Mouse (Mus musculus): ENCODE results near the gene Hmga1. TPM values are rescaled to one million over a fixed set of nuclear protein-coding genes. Genes with fewer than 3 reads are reported as not detected.
A peak's percentile ranks its signal among the peaks of the same experiment; 100 is the strongest.

Hmga1 gene
- polyA plus RNA-seq, 1 experiment from 2014 or later = 153 TPM

DNA sequence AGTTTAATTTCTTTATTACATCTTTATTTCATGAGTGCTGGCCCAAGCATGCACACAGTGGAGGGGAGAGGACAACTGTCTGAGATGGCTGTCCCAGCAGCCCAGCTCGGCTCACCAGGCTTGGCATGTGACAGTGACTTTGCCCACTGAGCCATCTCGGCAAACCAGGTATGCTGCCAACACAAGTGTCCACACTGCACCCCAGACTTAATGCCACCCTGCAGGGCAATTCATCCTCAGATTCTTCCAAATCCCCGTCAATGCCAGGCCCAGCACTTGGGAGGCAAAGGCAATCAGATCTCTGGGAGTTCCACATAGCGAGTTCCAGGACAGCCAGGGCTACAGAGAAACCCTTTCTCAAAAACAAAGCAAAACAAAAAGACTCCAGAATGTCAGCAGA lies 56.7 kb downstream of the Hmga1 start:
- Histone ChIP-seq H3K9ac (peak overlapping the region; percentile 33; the same call in 1 of the 2 replicates), H3K27ac (replicated peaks) (no peak overlapping the region), H3K9me3 (no peaks in the 10 kb centered on the region), H3K4me1 (peaks cover 65% of the 10 kb centered on the region), H3K36me3 (peaks cover 35% of the 10 kb centered on the region), H3K4me3 (no peak overlapping the region), H3K4me2 (no peak overlapping the region), H3K27me3 (replicated peaks) (no peaks in the 10 kb centered on the region)
- no peak for ATAC-seq (ENCODE audit: extremely low read depth, insufficient number of reproducible peaks, low FRiP score, low TSS enrichment)
- 80% methylated on average over 4 of the region's 4 CpGs for WGBS

Other genes with a start within 250 kb of the Hmga1 start
- 0.03 and 0.08 TPM in 2 replicates for gene Grm4, start 35.1 kb upstream of the Hmga1 start, polyA plus RNA-seq (2015; fragmentation: Nextera tagmentation; extraction: Ambion mirVana)
- gene AI413582, start 9.3 kb downstream of the Hmga1 start, polyA plus RNA-seq (2015; fragmentation: Nextera tagmentation; extraction: Ambion mirVana) = 16.0 and 18.3 TPM in 2 replicates
- gene Nudt3, start 67.0 kb downstream of the Hmga1 start, polyA plus RNA-seq (2015; fragmentation: Nextera tagmentation; extraction: Ambion mirVana) = 98.8 and 108 TPM in 2 replicates
- gene RPS10-NUDT3, start 78.7 kb downstream of the Hmga1 start, polyA plus RNA-seq (2015; fragmentation: Nextera tagmentation; extraction: Ambion mirVana) = not detected in 2 replicates
- gene Rps10, start 80.2 kb downstream of the Hmga1 start, polyA plus RNA-seq (2015; fragmentation: Nextera tagmentation; extraction: Ambion mirVana) = 600 and 606 TPM in 2 replicates
- gene Pacsin1, start 99.0 kb downstream of the Hmga1 start, polyA plus RNA-seq (2015; fragmentation: Nextera tagmentation; extraction: Ambion mirVana) = 0.78 and 1.4 TPM in 2 replicates
- gene Spdef, start 172.5 kb downstream of the Hmga1 start, polyA plus RNA-seq (2015; fragmentation: Nextera tagmentation; extraction: Ambion mirVana) = 0.15 and 0.18 TPM in 2 replicates

Data from heart, embryonic 13.5 days (tissue).